Mouse (Mus musculus): ENCODE measurements at regions not wholly inside any gene's neighbourhood (a gene's known extent, or its start where the extent isn't known, plus 50 kb on each side); places are given as distances from the start of the nearest gene placed in this dataset.

DNA sequence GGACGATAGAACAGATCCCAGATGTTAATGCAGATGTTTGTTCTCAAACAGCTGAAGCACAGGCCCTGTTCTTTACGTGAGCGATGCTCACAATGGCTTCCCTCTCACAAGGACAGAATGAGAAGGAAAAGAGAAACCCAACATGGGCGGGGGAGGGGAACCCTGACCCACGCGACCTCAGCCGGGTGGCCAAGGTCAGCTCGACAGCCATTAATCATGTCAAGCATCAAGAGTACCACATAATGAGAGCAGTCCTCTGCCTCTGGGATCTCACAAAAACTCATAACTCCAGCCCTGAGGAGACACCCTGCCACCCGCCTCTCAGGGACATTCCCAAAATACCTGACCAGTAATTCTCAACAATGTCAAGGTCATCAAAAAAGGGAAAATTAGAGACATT, 100.0 kb upstream of the Cbln4 start:
- Histone ChIP-seq H3ac (ENCODE audit: control insufficient read depth, insufficient read length) (no peak overlapping the region), H3K27me3 (ENCODE audit: control insufficient read depth, insufficient read depth, insufficient read length) (no peaks in the 10 kb centered on the region), H3K4me2 (ENCODE audit: low read depth) (no peak overlapping the region), H3K36me3 (ENCODE audit: control insufficient read depth, insufficient read depth) (no peaks in the 10 kb centered on the region), H3K4me3 (no peak overlapping the region), H3K79me2 (ENCODE audit: control insufficient read depth, insufficient read depth) (no peaks in the 10 kb centered on the region)
- TF ChIP-seq SRF (IDR thresholded peaks at IDR 0.05; ENCODE audit: control insufficient read depth, insufficient read length, low read depth) (no peak), MYOD1 (IDR thresholded peaks at IDR 0.05; ENCODE audit: control insufficient read depth in 1 of 3, insufficient read length in 2 of 3, low read depth in 2 of 3) (no peak), TCF3 (IDR thresholded peaks at IDR 0.05; ENCODE audit: insufficient read length, low read depth) (no peak), REST (IDR thresholded peaks at IDR 0.05; ENCODE audit: insufficient read depth, insufficient read length) (no peak), POLR2AphosphoS2 (IDR thresholded peaks at IDR 0.05; ENCODE audit: insufficient read length, low read depth) (no peak), CEBPB (IDR thresholded peaks at IDR 0.05; ENCODE audit: insufficient read depth, poor library complexity, severe bottlenecking) (no peak), E2F4 (IDR thresholded peaks at IDR 0.05; ENCODE audit: insufficient read depth) (no peak)

DNA sequence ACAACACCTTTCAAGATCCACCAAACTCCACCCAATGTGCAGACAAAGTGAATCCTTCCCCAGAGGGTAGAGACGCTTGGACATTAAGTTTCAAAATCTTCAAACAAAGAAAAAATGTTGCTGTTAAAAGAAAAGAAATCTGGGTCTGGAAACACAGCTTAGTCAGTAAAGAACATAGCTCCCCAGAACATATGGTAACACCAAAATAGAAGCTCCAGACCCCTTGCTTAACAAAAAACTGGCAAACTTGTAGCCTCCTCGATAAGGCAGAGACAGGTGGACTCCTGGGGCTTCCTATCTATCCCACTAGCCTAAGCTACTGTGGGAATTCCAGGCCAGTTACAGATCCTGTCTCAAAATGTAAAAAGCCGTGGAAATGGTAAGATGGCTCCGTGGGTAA, 99.6 kb upstream of the Mc3r start:
- H3K79me2 ChIP-seq (ENCODE audit: control insufficient read depth, insufficient read depth): no peaks in the 10 kb centered on the region
- H3K4me3 ChIP-seq: no peak overlapping the region
- no peak overlapping the region for H3K4me2 ChIP-seq (ENCODE audit: low read depth)
- H3K27me3 ChIP-seq (ENCODE audit: control insufficient read depth, insufficient read depth, insufficient read length): no peaks in the 10 kb centered on the region
- H3ac ChIP-seq (ENCODE audit: control insufficient read depth, insufficient read length): no peak overlapping the region
- H3K36me3 ChIP-seq (ENCODE audit: control insufficient read depth, insufficient read depth): no peaks in the 10 kb centered on the region
- TF ChIP-seq REST (IDR thresholded peaks at IDR 0.05; ENCODE audit: insufficient read depth, insufficient read length): no peak
- TF ChIP-seq E2F4 (IDR thresholded peaks at IDR 0.05; ENCODE audit: insufficient read depth): no peak
- no peak for TF ChIP-seq USF1 (IDR thresholded peaks at IDR 0.05; ENCODE audit: low read depth)
- TF ChIP-seq POLR2AphosphoS2 (IDR thresholded peaks at IDR 0.05; ENCODE audit: insufficient read length, low read depth): no peak
- no peak for TF ChIP-seq SRF (IDR thresholded peaks at IDR 0.05; ENCODE audit: control insufficient read depth, insufficient read length, low read depth)
- TF ChIP-seq CEBPB (IDR thresholded peaks at IDR 0.05; ENCODE audit: insufficient read depth, poor library complexity, severe bottlenecking): no peak
- no peak for TF ChIP-seq MYOG (IDR thresholded peaks at IDR 0.05; ENCODE audit: control insufficient read depth in 1 of 3, insufficient read depth in 1 of 3, insufficient read length in 2 of 3, low read depth in 2 of 3)
- TF ChIP-seq MAX (IDR thresholded peaks at IDR 0.05; ENCODE audit: low read depth): no peak
- no peak for TF ChIP-seq TCF3 (IDR thresholded peaks at IDR 0.05; ENCODE audit: insufficient read length, low read depth)
- TF ChIP-seq TCF12 (IDR thresholded peaks at IDR 0.05; ENCODE audit: insufficient read depth, poor library complexity, severe bottlenecking): no peak
- TF ChIP-seq MYOD1 (IDR thresholded peaks at IDR 0.05; ENCODE audit: control insufficient read depth in 1 of 3, insufficient read length in 2 of 3, low read depth in 2 of 3): no peak

DNA sequence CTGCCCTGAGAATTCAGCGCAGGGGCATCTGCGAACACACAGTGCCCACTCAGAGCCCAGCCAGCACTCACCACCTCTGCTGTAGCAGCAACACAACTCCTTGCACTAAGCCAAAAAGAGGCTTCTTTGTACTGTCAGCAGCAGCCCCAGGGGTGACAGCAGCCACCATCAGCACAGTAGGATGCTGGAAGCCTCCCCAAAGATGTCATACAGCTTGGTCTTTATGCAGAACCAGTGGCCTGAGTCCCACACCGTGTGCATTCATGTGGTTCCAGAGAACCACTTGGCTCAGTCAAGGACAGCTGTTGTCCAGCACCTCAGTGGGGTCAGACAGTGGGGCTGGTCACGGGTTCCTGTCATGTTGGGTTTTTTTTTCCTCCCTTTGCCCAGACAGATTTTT, 98.6 kb upstream of the Mc3r start:
- Histone ChIP-seq H3K36me3 (ENCODE audit: control insufficient read depth, insufficient read depth) (no peaks in the 10 kb centered on the region), H3K4me3 (no peak overlapping the region), H3K79me2 (ENCODE audit: control insufficient read depth, insufficient read depth) (no peaks in the 10 kb centered on the region), H3ac (ENCODE audit: control insufficient read depth, insufficient read length) (no peak overlapping the region), H3K27me3 (ENCODE audit: control insufficient read depth, insufficient read depth, insufficient read length) (no peaks in the 10 kb centered on the region), H3K4me2 (ENCODE audit: low read depth) (no peak overlapping the region)
- TF ChIP-seq MYOD1 (IDR thresholded peaks at IDR 0.05; ENCODE audit: control insufficient read depth in 1 of 3, insufficient read length in 2 of 3, low read depth in 2 of 3): no peak
- no peak for TF ChIP-seq SRF (IDR thresholded peaks at IDR 0.05; ENCODE audit: control insufficient read depth, insufficient read length, low read depth)
- no peak for TF ChIP-seq USF1 (IDR thresholded peaks at IDR 0.05; ENCODE audit: low read depth)
- no peak for TF ChIP-seq MAX (IDR thresholded peaks at IDR 0.05; ENCODE audit: low read depth)
- no peak for TF ChIP-seq MYOG (IDR thresholded peaks at IDR 0.05; ENCODE audit: control insufficient read depth in 1 of 3, insufficient read depth in 1 of 3, insufficient read length in 2 of 3, low read depth in 2 of 3)
- no peak for TF ChIP-seq TCF12 (IDR thresholded peaks at IDR 0.05; ENCODE audit: insufficient read depth, poor library complexity, severe bottlenecking)
- TF ChIP-seq REST (IDR thresholded peaks at IDR 0.05; ENCODE audit: insufficient read depth, insufficient read length): no peak
- TF ChIP-seq POLR2A (IDR thresholded peaks at IDR 0.05; ENCODE audit: insufficient read length, low read depth): no peak
- TF ChIP-seq TCF3 (IDR thresholded peaks at IDR 0.05; ENCODE audit: insufficient read length, low read depth): no peak
- TF ChIP-seq E2F4 (IDR thresholded peaks at IDR 0.05; ENCODE audit: insufficient read depth): no peak
- no peak for TF ChIP-seq POLR2AphosphoS2 (IDR thresholded peaks at IDR 0.05; ENCODE audit: insufficient read length, low read depth)

DNA sequence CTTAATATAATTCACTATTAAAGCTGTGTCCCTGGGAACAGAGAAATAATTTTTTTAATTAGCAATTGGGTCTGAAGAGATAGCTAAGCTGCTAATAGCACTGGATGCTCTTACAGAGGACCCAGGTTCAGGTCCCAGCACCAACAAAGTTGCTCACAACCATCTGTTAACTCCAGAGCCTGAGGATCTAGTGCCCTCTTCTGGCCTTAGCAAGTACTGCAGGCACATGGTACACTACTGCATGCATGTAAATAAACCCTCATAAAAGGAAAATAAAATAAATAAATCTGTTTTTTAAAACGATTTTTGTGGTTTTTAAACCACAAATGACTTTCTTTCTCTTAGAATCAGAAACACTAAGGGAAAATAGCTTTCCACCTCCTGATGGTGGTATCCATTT, 97.4 kb upstream of the Mc3r start:
- Histone ChIP-seq H3K36me3 (ENCODE audit: control insufficient read depth, insufficient read depth) (no peaks in the 10 kb centered on the region), H3K4me3 (no peak overlapping the region), H3K27me3 (ENCODE audit: control insufficient read depth, insufficient read depth, insufficient read length) (no peaks in the 10 kb centered on the region), H3K4me2 (ENCODE audit: low read depth) (no peak overlapping the region), H3ac (ENCODE audit: control insufficient read depth, insufficient read length) (no peak overlapping the region), H3K79me2 (ENCODE audit: control insufficient read depth, insufficient read depth) (no peaks in the 10 kb centered on the region)
- TF ChIP-seq SRF (IDR thresholded peaks at IDR 0.05; ENCODE audit: control insufficient read depth, insufficient read length, low read depth) (no peak), TCF12 (IDR thresholded peaks at IDR 0.05; ENCODE audit: insufficient read depth, poor library complexity, severe bottlenecking) (no peak), USF1 (IDR thresholded peaks at IDR 0.05; ENCODE audit: low read depth) (no peak), POLR2A (IDR thresholded peaks at IDR 0.05; ENCODE audit: insufficient read length, low read depth) (no peak), MYOG (IDR thresholded peaks at IDR 0.05; ENCODE audit: control insufficient read depth in 1 of 3, insufficient read depth in 1 of 3, insufficient read length in 2 of 3, low read depth in 2 of 3) (no peak), E2F4 (IDR thresholded peaks at IDR 0.05; ENCODE audit: insufficient read depth) (no peak)

DNA sequence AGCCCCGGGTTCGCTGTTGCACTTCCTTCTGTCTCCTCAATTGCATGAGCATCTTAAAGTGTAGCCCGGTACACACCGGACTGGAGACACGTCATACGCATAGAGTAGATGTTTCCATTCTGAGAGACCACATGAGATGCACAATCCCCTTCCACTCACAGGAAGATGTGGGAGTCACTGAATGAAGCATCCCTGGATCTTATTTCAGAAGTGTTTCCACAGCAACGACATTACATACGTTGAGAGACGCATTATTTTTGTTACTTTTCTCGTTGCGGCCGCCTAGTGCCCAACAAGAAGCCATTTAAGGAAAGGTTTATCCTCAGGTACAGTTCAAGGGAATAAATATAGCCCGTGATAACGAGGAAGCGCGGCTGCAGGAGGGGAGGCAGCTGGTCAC, 88.4 kb upstream of the Mc3r start:
- H3K36me3 ChIP-seq (ENCODE audit: control insufficient read depth, insufficient read depth): no peaks in the 10 kb centered on the region
- H3K79me2 ChIP-seq (ENCODE audit: control insufficient read depth, insufficient read depth): no peaks in the 10 kb centered on the region
- TF ChIP-seq USF1 (IDR thresholded peaks at IDR 0.05; ENCODE audit: low read depth) (no peak), MAX (IDR thresholded peaks at IDR 0.05; ENCODE audit: low read depth) (no peak), CEBPB (IDR thresholded peaks at IDR 0.05; ENCODE audit: insufficient read depth, poor library complexity, severe bottlenecking) (no peak), POLR2A (IDR thresholded peaks at IDR 0.05; ENCODE audit: insufficient read length, low read depth) (no peak), REST (IDR thresholded peaks at IDR 0.05; ENCODE audit: insufficient read depth, insufficient read length) (no peak), SRF (IDR thresholded peaks at IDR 0.05; ENCODE audit: control insufficient read depth, insufficient read length, low read depth) (no peak), POLR2AphosphoS2 (IDR thresholded peaks at IDR 0.05; ENCODE audit: insufficient read length, low read depth) (no peak), MYOD1 (IDR thresholded peaks at IDR 0.05; ENCODE audit: control insufficient read depth in 1 of 3, insufficient read length in 2 of 3, low read depth in 2 of 3) (no peak), E2F4 (IDR thresholded peaks at IDR 0.05; ENCODE audit: insufficient read depth) (no peak), MYOG (IDR thresholded peaks at IDR 0.05; ENCODE audit: control insufficient read depth in 1 of 3, insufficient read depth in 1 of 3, insufficient read length in 2 of 3, low read depth in 2 of 3) (no peak)
- H3K4me2 ChIP-seq (ENCODE audit: low read depth): no peak overlapping the region
- H3ac ChIP-seq (ENCODE audit: control insufficient read depth, insufficient read length): no peak overlapping the region
- no peak overlapping the region for H3K4me3 ChIP-seq
- H3K27me3 ChIP-seq (ENCODE audit: control insufficient read depth, insufficient read depth, insufficient read length): no peaks in the 10 kb centered on the region

Measured in myocyte (in vitro differentiated cells).